Mouse (Mus musculus) bone marrow macrophage, adult 2 months (primary cell): ENCODE measurements at regions not wholly inside any gene's neighbourhood (a gene's known extent, or its start where the extent isn't known, plus 50 kb on each side); places are given as distances from the start of the nearest gene placed in this dataset.

Experiments used
- CTCF ChIP-seq: IDR thresholded peaks from 2 replicates; pipeline ENCODE4 v1.5.1; 2012; ENCODE audit warnings: low read depth, mild to moderate bottlenecking, low read length, moderate library complexity
- POLR2A ChIP-seq: IDR thresholded peaks from 2 replicates; pipeline ENCODE4 v1.6.1; 2012; ENCODE audit warnings: mild to moderate bottlenecking, low read depth, low read length, borderline replicate concordance

DNA sequence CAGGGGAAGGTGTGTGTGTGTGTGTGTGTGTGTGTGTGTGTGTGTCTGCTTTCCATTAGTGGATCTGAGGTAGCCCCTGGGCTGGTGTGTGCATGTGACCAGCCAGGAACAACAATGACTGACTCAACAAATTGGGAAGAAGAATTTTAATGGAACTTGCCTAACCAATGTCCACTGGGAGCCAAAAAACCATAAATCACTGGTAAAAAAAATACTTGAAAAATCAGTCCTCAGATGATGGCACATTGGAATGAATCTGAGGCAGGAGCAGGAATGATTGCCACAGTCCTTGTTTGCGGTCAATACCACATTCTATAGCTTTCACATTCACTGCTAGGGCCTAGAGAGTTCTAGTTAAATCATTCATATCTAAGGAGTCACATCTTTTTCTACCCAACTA lies 487.8 kb downstream of the Ets1 start:
- TF ChIP-seq CTCF (no peak), POLR2A (no peak)
